Mouse (Mus musculus) kidney, postnatal 14 days (tissue): ENCODE measurements at regions not wholly inside any gene's neighbourhood (a gene's known extent, or its start where the extent isn't known, plus 50 kb on each side); places are given as distances from the start of the nearest gene placed in this dataset.
A peak's percentile ranks its signal among the peaks of the same experiment; 100 is the strongest.
"Not testable (repeated sequence)": the region's sequence is repeated elsewhere in the genome, so short reads cannot be mapped to it uniquely, and the experiment has no call there.

ENCODE experiments used
- DNase-seq: peaks from one replicate; pipeline ENCODE4 v3.0.0; 2022; ENCODE audit warnings: mixed read lengths

DNA sequence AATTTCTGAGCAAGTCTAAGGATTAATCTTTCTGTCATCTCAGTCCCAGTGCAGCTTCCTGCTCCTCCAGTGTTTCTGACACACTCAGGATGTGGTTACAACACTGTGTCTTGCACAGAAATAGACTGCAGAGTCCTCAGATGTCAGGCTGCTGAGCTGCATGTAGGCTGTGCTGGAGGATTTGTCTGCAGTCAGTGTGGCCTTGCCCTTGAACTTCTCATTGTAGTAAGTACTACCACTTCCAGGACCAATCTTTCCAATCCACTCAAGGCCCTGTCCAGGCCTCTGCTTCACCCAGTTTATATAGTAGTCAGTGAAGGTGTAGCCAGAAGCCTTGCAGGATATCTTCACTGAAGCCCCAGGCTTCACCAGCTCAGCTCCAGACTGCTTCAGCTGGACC is 185.8 kb upstream of the Zfp386 start:
- not testable (repeated sequence) for DNase-seq

DNA sequence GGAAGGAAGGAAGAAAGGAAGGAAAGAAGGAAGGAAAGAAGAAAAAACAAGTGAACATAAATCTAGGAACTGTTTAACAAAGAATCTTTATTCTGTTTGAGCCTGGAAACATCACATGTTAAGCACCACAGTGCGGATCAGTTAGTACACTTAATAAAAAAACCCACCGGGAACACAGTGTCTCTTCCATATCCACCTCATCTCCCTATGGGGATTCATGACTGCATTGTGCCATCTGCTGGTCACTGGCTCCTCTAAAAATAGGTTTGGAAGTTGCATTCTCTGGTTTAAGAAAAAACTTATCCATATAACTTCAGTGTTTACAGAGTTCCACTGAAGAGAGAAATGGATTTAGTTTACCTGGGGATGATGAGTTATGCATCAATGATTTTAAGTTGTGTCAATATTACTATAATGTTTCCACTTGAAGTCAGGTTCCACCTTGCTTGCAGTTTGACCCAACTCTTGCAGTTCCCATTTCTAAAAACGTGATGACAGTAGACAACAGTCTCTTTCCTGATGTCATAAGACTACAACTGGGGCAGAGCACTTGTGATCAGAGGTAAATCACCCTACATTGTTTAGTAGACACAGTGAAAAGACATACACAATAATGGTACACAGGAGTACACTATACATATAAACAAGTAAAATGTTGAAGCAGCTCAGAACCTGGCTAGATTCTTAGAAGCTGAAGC is 182.3 kb upstream of the Zfp386 start:
- not testable (repeated sequence) for DNase-seq

DNA sequence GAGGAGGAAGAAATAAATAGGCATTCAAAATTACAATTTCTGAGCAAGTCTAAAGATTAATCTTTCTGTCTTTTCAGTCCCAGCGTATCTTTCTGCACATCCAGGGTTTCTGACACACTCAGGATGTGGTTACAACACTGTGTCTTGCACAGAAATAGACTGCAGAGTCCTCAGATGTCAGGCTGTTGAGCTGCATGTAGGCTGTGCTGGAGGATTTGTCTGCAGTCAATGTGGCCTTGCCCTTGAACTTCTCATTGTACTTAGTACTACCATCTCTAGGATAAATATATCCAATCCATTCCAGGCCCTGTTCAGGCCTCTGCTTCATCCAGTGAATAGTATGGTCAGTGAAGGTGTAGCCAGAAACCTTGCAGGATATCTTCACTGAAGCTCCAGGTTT is 178.9 kb upstream of the Zfp386 start:
- not testable (repeated sequence) for DNase-seq

DNA sequence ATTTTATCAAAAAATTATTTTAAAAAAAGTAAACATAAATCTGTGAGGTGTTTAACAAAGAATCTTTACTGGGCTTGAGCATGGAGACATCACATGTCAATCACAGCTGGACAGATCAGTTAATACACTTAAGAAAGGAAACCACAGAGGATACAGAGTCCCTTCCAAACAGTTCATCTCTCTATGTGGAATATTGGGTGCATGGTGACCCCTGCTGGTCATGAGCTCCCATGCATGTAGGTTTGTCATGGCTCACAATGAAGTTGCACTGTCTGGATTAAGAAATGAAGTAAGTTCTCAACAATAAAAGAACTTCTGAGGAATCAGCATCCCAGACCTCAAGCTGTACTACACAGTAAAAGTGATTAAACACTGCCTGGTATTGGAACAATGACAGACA is 175.1 kb upstream of the Zfp386 start:
- DNase-seq, result not testable (repeated sequence)

DNA sequence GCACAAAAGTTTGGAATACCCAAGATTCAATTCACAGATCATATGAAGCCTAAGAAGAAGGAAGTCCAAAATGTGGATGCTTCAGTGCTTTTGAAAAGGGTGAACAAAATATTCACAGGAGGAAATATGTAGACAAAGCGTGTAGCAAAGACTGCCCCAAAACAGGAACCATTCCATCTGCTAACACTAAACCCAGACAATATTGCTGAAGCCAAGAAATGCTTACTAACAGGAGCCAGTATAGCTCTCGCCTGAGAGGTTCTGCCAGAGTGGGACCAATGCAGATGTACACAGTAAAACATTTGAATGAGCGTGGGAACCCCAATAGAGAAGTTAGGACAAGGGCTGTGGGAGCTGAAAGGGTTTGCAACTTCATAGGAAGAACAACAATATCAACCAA is 173.5 kb upstream of the Zfp386 start:
- not testable (repeated sequence) for DNase-seq

DNA sequence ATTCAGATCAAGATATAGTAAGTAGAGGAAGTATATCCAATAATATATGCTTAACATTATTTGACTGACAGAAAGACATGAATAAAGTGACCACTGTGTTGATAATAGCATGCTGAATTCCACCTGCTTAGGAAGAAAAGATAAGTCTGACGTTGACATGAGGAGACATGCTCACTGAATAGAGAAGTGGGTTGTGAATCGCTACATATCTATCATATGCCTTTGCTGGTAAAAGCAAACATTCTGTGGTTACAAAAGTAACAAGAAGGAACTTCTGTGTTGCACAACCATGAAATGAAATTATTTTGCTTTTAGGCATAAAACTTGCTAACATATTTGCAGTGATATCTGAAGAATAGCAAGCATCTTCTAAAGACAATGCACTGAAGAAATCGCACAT is 163.8 kb upstream of the Zfp386 start:
- no peak for DNase-seq

DNA sequence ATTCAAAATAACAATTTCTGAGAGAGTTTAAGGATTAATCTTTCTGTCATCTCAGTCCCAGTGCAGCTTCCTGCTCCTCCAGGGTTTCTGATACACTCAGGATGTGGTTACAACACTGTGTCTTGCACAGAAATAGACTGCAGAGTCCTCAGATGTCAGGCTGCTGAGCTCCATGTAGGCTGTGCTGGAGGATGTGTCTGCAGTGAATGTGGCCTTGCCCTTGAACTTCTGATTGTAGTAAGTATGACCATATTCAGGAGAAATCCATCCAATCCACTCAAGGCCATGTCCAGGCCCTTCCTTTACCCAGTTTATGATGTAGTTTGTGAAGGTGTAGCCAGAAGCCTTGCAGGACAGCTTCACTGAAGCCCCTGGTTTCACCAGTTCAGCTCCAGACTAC is 159.5 kb upstream of the Zfp386 start:
- DNase-seq, result no peak

DNA sequence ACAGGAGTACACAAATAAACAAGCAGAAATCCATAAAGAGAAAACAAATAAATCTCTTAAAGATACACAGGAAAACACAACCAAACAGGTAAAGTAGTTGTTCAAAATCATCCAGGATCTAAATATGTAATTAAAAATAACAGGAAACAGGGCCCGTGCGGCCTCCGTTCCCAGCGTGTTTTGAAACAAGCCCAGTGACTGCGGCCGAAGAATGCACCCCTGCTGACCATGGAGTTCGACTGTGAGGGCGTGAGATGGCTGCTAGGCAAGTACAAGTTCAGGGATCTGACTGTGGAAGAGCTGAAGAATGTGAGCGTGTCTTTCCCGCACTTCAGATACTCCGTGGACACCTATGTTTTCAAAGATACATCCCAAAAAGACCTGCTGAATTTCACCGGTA is 154.9 kb upstream of the Zfp386 start:
- DNase-seq, result peak; percentile 7

DNA sequence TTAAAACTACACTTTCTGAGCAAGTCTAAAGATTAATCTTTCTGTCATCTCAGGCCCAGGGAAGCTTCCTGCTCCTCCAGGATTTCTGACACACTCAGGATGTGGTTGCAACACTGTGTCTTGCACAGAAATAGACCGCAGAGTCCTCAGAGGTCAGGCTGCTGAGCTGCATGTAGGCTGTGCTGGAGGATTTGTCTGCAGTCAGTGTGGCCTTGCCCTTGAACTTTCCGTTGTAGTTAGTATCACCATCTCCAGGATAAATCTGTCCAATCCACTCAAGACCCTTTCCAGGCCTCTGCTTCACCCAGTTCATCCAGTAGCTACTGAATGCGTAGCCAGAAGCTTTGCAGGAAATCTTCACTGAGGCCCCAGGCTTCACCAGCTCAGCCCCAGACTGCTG is 135.3 kb upstream of the Zfp386 start:
- DNase-seq, result not testable (repeated sequence)

DNA sequence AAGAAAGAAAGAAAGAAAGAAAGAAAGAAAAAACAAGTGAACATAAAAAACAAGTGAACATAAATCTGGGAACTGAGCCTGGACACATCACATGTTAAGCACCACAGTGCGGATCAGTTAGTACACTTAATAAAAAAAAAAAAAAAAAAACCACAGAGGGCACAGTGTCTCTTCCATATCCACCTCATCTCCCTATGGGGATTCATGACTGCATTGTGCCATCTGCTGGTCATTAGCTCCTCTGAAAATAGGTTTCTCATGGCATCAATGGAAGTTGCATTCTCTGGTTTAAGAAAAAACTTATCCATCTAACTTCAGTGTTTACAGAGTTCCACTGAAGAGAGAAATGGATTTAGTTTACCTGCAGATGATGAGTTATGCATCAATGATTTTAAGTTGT is 132.1 kb upstream of the Zfp386 start:
- not testable (repeated sequence) for DNase-seq

DNA sequence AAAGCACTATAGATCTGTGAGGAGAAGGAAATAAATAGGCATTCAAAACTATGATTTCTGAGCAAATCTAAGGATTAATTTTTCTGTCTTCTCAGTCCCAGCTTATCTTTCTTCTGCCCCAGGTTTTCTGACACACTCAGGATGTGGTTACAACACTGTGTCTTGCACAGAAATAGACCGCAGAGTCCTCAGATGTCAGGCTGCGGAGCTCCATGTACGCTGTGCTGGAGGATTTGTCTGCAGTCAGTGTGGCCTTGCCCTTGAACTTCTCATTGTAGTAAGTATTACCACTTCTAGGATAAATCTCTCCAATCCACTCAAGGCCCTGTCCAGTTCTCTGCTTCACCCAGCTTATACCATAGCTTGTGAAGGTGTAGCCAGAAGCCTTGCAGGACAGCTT is 127.4 kb upstream of the Zfp386 start:
- not testable (repeated sequence) for DNase-seq

DNA sequence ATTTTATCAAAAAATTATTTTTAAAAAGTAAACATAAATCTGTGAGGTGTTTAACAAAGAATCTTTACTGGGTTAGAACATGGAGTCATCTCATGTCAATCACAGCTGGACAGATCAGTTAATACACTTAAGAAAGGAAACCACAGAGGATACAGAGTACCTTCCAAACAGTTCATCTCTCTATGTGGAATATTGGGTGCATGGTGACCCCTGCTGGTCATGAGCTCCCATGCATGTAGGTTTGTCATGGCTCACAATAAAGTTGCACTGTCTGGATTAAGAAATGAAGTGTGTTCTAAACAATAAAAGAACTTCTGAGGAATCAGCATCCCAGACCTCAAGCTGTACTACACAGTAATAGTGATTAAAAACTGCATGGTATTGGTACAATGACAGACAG is 123.5 kb upstream of the Zfp386 start:
- DNase-seq, result not testable (repeated sequence)

DNA sequence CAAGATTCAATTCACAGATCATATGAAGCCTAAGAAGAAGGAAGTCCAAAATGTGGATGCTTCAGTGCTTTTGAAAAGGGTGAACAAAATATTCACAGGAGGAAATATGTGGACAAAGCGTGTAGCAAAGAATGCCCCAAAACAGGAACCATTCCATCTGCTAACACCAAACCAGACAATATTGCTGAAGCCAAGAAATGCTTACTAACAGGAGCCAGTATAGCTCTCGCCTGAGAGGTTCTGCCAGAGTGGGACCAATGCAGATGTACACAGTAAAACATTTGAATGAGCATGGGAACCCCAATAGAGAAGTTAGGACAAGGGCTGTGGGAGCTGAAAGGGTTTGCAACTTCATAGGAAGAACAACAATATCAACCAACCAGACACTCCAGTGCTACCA is 122.0 kb upstream of the Zfp386 start:
- DNase-seq, result not testable (repeated sequence)

DNA sequence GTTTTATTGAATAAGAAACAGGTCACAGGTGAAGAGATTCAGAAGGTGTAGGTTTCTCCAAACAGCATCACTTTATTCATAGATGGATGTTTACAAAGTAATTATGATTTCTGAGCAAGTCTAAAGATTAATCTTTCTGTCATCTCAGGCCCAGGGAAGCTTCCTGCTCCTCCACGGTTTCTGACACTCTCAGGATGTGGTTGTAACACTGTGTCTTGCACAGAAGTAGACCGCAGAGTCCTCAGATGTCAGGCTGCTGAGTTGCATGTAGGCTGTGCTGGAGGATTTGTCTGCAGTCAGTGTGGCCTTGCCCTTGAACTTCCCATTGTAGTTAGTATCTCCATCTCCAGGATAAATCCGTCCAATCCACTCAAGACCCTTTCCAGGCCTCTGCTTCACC is 95.2 kb upstream of the Zfp386 start:
- not testable (repeated sequence) for DNase-seq

DNA sequence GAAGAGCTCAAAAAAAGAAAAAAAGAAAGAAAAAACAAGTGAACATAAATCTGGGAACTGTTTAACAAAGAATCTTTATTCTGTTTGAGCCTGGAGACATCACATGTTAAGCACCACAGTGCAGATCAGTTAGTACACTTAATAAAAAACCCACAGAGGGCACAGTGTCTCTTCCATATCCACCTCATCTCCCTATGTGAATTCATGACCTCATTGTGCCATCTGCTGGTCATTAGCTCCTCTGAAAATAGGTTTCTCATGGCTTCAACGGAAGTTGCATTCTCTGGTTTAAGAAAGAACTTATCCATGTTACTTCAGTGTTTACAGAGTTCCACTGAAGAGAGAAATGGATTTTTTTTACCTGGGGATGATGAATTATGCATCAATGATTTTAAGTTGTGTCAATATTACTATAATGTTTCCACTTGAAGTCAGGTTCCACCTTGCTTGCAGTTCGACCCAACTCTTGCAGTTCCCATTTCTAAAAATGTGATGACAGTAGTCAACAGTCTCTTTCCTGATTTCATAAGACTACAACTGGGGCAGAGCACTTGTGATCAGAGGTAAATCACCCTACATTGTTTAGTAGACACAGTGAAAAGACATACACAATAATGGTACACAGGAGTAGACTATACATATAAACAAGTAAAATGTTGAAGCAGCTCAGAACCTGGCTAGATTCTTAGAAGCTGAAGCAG is 91.9 kb upstream of the Zfp386 start:
- DNase-seq, result not testable (repeated sequence)

DNA sequence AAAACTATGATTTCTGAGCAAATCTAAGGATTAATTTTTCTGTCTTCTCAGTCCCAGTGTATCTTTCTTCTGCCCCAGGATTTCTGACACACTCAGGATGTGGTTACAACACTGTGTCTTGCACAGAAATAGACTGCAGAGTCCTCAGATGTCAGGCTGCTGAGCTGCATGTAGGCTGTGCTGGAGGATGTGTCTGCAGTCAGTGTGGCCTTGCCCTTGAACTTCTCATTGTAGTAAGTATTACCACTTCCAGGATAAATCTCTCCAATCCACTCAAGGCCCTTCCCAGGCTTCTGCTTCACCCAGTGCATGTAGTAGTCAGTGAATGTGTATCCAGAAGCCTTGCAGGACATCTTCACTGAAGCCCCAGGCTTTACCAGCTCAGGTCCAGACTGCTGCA is 83.8 kb upstream of the Zfp386 start:
- not testable (repeated sequence) for DNase-seq

DNA sequence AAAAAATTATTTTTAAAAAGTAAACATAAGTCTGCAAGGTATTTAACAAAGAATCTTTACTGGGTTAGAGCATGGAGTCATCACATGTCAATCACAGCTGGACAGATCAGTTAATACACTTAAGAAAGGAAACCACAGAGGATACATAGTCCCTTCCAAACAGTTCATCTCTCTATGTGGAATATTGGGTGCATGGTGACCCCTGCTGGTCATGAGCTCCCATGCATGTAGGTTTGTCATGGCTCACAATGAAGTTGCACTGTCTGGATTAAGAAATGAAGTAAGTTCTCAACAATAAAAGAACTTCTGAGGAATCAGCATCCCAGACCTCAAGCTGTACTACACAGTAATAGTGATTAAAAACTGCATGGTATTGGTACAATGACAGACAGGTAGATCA is 80.0 kb upstream of the Zfp386 start:
- DNase-seq, result not testable (repeated sequence)
